Mouse (Mus musculus): ENCODE results near the gene Tnfaip2. TPM values are rescaled to one million over a fixed set of nuclear protein-coding genes. Genes with fewer than 3 reads are reported as not detected.

The Tnfaip2 gene
- total RNA-seq, 2 experiments from 2014 or later: 0.77 to 1.2 TPM

DNA sequence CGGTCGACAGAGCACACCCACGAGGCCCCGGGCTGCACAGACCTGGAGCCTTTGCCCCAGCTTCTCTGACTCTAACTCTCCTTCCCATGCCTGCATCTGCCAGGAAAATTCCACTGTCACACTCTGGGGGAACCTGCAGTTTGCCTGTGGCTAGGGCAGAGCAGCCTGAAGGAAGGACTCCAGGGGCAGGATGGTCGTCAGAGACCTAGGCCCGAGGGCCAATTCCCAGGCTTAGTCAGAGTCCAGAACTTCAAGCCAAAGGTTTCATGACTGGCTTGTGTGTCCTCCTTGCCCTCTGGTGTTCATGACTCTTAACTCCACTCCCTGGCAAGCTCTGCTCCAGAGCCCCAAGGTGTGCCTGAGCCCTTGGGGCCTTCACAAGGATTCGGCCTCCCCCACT is 25.9 kb downstream of the Tnfaip2 start:
- DNase-seq (ENCODE audit: low spot score in 2 of 2): no peak
- intact Hi-C loops (cut with DNase I): no loop called here

DNA sequence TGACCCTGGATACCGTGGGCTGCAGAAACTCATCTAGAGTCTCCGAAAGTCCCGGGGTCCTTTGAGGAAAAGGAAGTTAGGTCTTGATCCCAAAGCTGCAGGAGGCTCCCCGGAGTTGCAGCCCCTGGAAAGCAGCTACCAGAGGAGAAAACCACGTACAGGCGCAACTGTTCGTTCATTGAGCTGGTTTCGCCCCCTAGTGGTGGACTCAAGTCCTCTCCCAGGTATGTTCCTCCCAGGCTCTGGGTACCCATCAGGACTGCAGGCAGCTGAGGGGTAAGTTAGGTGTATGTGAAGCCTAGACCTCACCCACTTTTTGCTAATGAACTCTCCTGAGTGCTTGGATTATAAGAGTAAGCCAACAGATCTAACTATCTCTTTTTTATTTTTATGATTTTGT is 27.2 kb downstream of the Tnfaip2 start:
- peak; percentile 41 to 58 for DNase-seq (ENCODE audit: low spot score in 2 of 2)
- intact Hi-C loops (cut with DNase I): no loop called here

DNA sequence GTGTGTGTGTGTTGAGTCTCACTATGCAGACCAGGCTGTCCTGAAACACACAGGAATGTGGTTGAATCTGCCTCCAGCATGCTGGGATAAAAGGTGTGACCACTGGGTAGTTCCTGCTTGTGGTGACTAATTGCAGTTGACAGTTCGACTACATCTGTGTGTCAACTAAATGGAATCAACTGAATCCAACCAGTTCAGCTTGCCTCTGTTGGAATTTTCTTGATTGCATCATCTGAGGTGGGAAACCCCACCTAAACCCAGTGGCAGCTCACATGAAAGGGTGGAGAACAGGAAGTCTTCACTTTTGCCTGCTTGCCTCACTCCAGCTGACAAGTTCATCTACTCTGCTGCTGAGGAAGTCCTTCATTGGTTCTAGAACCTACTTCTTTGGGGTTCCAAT is 28.9 kb downstream of the Tnfaip2 start:
- intact Hi-C loops (cut with DNase I): no loop called here
- no peak for DNase-seq (ENCODE audit: low spot score in 2 of 2)

- DNase-seq (ENCODE audit: low spot score in 2 of 2): no peak
- intact Hi-C loops (cut with DNase I): no loop called here
Observed at GRCm38 (mm10) chr12:111471721-111472120, 29.5 kb downstream of the Tnfaip2 start.

GRCm38 (mm10) chr12:111472886-111473285 is 30.6 kb downstream of the Tnfaip2 start:
- DNase-seq (ENCODE audit: low spot score in 2 of 2): no peak
- intact Hi-C loops (cut with DNase I): no loop called here

DNA sequence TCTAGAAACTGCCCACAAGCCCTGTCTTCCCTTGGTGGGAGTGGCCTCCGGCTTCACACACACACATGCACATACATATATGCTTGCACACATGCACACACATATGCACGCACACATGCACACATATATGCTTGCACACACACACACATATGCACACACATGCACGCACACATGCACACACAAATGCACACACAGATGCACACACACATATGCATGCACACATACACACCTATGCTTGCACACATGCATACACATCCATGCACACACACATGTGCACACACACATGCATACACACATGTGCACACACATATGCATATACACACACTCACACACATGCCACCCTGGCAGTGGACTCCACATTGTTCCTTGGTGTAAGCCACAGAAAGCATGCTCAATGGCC is 32.1 kb downstream of the Tnfaip2 start:
- intact Hi-C loops (cut with DNase I): no loop called here
- DNase-seq (ENCODE audit: low spot score in 2 of 2): no peak

DNA sequence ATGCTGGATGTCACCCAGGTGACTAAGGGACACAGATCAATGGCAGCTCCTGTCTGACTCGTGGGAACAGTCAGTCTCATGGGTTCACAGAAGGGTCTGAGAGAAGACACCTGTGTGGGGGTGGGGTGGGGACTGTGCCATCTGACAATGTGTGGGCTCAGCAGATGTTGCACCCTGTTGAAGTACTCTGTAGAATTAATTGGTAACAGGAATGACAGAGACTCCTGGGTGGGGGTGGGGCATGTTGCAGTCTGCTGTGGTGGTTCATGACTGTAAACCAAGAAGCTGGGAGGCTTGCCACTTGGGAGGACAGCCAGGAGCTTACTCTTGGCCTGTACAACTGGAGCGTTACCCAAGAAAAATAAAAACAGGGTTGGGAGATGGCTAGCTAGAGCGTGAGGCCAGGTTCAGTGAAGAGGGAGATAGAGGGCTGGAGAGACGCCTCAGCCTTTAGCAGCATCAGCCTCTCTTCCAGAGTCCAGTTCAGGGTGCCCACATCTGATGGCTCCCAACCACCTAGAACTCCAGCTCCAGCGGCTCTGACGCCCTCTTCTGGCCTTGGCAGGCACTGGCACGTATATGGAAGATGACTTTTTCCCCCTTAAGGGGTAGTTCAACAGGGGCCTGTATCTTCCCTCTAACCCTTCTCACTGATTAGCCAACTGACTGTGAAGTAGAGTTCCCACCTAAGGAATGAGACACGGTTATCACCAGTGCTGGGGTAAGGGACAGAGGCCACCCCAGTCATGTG is 32.8 kb downstream of the Tnfaip2 start:
- no peak for DNase-seq (ENCODE audit: low spot score in 2 of 2)

GRCm38 (mm10) chr12:111478924-111479323 is 36.7 kb downstream of the Tnfaip2 start:
- intact Hi-C loops (cut with DNase I): no loop called here
- no peak for DNase-seq (ENCODE audit: low spot score in 2 of 2)

More for the DNA sequence above, 32.8 kb downstream of the Tnfaip2 start:
- intact Hi-C loops (cut with DNase I): no loop called here

- DNase-seq (ENCODE audit: low spot score in 2 of 2): no peak
- intact Hi-C loops (cut with DNase I): no loop called here
Observed at GRCm38 (mm10) chr12:111479917-111480316, 37.6 kb downstream of the Tnfaip2 start.

DNA sequence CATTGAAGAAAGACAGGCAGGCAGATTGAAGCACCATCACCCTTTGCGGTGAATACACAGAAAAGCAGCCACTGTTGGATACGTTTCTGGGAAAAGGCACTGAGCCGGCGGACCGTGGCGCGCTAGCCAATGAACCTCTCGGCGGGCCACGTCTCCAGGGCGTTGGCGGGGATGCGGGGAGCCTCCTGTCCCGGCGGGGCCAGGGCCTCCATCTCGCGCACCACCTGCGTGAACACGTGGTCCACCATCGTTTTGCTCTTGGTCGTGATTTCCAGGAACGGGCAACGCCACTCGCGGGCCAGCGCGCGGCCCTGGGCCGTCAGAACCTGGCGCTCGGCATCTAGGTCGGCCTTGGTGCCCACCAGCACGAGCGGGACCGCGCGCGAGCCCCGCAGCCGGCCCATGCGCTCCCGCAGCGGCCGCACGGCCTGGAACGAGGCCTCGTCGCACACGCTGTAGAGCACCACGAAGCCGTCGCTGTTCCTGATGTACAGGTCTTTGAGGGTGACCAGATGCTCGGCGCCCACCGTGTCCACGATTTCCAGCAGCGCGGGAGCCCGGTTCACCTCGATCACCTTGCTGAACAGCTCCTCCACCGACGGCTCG is 42.9 kb downstream of the Tnfaip2 start:
- intact Hi-C loops (cut with DNase I): no loop called here
- no peak for DNase-seq (ENCODE audit: low spot score in 2 of 2)

GRCm38 (mm10) chr12:111485652-111486306 is 43.5 kb downstream of the Tnfaip2 start, which contains the start of gene Gm266:
Gm266 (minus strand) TSS chr12:111485823.
- DNase-seq (ENCODE audit: low spot score in 2 of 2): no peak

DNA sequence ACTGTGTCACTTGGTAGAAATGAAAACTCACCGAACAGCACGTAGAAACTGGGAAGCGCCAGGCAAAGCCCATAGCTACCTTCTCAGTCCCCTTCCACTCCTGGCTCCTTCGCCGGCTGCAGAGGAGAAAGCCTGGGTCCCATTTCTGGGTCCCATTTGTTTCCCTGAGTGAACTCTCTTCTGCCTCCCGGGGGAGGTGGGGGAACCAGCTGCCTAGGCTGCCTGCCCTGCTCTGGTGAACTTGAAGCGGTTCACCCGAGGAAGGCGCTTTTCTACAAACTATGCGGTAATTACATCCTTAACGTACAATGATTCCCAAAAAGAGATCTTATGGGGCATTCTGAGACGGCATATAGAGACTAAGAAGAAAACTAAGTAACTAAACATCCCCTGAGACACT is 44.2 kb downstream of the Tnfaip2 start:
- intact Hi-C loops (cut with DNase I): no loop called here
- DNase-seq (ENCODE audit: low spot score in 2 of 2): no peak

More at GRCm38 (mm10) chr12:111485652-111486306, 43.5 kb downstream of the Tnfaip2 start, which contains the start of gene Gm266:
- intact Hi-C loops (cut with DNase I): no loop called here

DNA sequence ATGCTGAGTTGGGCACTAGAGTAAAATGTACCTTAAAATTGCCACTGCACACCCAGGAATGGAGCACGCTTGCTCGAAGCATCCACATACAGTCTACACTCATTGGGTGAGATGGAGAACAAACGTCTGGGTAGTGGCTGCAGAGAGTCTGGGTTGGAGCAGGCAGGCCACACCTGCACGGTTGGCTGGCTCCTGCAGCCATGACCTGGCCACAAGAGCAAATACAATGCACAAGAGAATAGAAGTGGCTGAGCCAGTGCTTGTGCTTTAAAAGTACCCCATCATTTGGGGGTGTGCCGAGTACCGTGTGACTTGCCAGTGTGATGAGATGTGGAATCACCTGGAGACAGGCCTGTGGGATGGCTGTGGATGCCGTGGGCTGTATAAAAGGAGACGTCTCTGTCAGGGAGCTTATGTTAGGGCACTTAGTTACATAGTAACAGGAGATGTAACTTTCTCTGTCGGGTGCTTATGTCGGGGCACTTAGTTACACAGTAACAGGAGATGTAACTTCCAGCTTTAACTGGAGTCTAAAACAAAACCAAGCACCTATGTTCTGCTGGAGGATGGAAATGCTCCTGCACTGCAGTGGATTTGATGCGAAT is 47.1 kb downstream of the Tnfaip2 start:
- intact Hi-C loops (cut with DNase I): no loop called here
- DNase-seq (ENCODE audit: low spot score in 2 of 2): no peak

DNA sequence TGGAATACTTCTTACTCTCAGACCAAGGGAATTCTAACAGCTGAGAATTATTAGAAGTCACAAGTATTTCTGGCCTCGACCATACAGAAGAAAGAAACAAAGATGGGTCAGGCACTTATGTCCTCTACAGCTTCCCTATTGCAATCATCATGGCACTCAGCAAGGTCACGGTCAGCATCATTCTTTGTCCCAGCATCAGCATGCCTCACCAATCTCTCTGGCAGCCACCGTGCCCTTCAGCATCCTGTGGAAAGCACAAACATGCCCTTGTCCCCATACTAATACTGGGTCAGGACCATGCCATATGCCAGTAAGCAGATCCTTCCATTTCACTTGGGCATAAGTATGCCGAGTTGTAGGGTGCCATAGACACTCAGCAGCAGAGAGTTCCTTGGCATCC is 52.7 kb downstream of the Tnfaip2 start:
- intact Hi-C loops (cut with DNase I): no loop called here

DNA sequence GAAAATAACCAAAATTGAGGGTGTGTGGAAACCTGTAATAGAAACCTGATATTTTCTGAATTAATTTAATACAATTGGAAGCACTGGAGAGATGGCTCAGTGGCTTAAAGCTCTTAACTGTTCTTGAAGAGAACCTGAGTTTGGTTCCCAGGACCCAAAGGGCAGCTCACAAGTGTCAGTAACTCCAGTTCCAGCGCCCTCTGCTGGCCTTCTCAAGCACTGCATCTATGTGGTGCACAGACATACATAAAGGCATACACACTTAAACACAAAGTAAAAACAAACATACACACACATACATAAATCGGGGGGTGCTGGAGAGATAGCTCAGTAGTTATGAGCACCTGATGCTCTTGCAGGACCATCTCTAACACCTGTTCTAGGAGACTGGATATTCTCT is 54.8 kb downstream of the Tnfaip2 start:
- DNase-seq (ENCODE audit: low spot score in 2 of 2): no peak
- intact Hi-C loops (cut with DNase I): no loop called here

More for the DNA sequence above, 52.7 kb downstream of the Tnfaip2 start:
- no peak for DNase-seq (ENCODE audit: low spot score in 2 of 2)

- intact Hi-C loops (cut with DNase I): no loop called here
- DNase-seq (ENCODE audit: low spot score in 2 of 2): no peak
Observed at GRCm38 (mm10) chr12:111499617-111500016, 57.3 kb downstream of the Tnfaip2 start.

DNA sequence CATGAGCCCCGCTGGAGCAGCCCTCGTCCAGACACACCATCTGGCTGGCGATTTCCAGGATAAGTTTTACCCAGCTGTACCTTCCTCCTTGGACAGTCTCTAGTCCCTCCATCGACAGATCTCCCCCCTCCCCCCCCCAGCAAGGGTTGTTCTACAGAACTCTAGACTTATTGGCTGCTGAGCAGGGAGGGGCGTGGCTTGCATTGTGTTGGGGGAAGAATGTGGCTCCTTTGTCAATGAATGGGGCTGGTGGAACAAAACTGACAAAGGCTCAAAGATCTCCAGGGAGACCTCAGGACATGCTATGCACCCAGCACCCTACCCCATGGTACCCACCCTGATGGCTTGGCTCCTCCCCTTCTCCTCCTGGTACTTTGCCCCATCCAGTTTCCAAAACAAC is 58.5 kb downstream of the Tnfaip2 start:
- intact Hi-C loops (cut with DNase I): no loop called here
- DNase-seq (ENCODE audit: low spot score in 2 of 2): no peak

DNA sequence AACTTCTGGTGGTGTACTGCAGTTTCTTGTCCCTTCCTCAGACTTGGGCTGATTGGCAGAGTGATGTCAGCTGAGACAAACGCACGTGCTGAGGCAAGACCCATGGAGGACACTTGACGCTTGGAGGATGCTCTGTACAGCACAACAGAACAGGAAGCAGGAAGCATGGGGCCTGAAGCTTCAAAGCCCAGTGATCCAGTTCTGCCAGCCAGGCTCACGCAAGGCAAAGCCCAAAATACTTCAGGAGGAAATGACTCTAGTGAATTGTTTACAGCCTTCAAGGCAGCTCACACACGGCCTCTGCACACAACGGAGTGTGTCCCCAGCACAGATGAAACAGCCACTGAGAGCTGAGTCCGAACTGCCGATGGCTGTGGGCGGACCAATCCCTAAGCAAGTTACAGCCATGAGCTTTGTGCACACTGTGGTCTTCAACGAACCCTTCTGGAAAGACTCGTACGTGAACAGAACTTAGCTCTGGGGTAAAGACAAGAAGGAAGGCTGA is 60.8 kb downstream of the Tnfaip2 start:
- DNase-seq (ENCODE audit: low spot score in 2 of 2): no peak
- intact Hi-C loops (cut with DNase I): no loop called here

DNA sequence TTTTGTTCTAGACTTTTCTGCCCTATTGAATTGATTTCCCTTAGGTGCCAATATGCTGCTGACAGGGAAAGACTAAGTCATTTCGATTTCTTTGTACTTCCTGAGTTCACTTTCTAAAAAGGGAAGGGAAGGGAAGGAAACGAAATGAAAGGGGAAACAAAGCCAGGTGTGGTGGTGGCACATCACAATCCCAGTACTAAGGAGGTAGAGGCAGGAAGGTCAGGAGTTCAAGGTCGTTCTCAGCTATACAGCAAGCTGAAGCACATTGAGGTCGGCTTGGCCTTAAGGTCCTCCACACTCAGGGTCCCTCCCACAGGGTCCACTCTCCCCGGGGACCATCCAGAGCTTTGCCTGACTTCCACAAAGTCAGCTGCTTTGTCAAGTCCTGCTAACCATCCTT is 61.3 kb downstream of the Tnfaip2 start:
- intact Hi-C loops (cut with DNase I): no loop called here
- no peak for DNase-seq (ENCODE audit: low spot score in 2 of 2)
